Mouse (Mus musculus): ENCODE data around the gene Zfp697.

DNA sequence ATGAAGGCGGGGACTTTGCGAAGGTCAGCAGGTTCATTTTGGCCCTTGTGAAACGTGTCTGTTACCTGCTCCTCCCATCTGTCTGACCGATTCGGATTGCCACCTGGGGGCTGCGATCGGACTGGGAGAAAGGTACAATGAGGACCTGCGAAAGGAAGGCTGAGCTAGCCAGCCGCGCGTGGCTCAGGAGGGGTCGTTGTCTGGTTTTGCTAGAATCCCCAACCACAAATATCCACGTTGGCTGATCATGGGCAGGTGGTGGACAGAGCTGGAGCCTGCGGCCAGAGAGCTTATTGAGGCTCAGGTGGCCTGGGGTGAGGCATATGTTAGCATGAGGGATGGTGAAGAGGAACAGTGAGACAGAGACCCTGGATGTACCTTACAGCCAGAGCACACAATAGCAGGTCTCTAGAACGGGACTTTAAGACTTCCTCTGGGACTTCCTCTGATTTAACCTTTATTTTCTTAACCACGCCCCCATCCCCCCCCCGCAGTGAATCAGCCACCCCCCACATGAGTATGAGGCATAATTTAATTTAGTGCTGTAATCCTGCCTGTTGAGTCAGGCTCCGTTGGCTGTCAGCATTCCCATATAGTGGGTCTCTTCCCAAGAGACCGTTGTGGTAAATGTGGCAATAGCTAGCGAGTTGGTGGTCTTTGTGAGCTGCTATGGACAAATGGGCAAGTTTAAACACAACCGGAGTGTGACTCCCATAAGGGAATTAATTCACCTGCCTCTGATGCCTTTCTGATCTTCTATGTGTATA lies 946 bp downstream of the Zfp697 start:
- TF ChIP-seq EP300 (IDR thresholded peaks at IDR 0.05) (no peak), CTCF (IDR thresholded peaks at IDR 0.05) (no peak)
